Mouse (Mus musculus): ENCODE results near the gene Siah1a. TPM values are rescaled to one million over a fixed set of nuclear protein-coding genes. Genes with fewer than 3 reads are reported as not detected.

Siah1a gene
- total RNA-seq, 2 experiments from 2014 or later, result 9.6 to 14.9 TPM

GRCm38 (mm10) chr8:86713407-86714188 is 32.1 kb downstream of the Siah1a start:
- DNase-seq, result no peak
- no peak overlapping the region for H3K27ac ChIP-seq
- TF ChIP-seq CTCF (IDR thresholded peaks at IDR 0.05), result no peak
- no peak overlapping the region for H3K4me3 ChIP-seq
- intact Hi-C loops (cut with DNase I), result no loop called here

- no peak for DNase-seq
- Histone ChIP-seq H3K4me3 (no peak overlapping the region), H3K27ac (no peak overlapping the region)
- TF ChIP-seq CTCF (IDR thresholded peaks at IDR 0.05), result no peak
- intact Hi-C loops (cut with DNase I), result no loop called here
These were observed 33.1 kb downstream of the Siah1a start for GRCm38 (mm10) chr8:86712594-86712993.

- no peak for DNase-seq
- TF ChIP-seq CTCF (IDR thresholded peaks at IDR 0.05), result no peak
- intact Hi-C loops (cut with DNase I), result no loop called here
- no peak overlapping the region for H3K4me3 ChIP-seq
- H3K27ac ChIP-seq, result no peak overlapping the region
These were observed 37.9 kb downstream of the Siah1a start for GRCm38 (mm10) chr8:86707873-86708272.

GRCm38 (mm10) chr8:86706756-86707155 is 39.0 kb downstream of the Siah1a start:
- H3K27ac ChIP-seq, result no peak overlapping the region
- DNase-seq, result no peak
- intact Hi-C loops (cut with DNase I), result no loop called here
- no peak for TF ChIP-seq CTCF (IDR thresholded peaks at IDR 0.05)
- no peak overlapping the region for H3K4me3 ChIP-seq

GRCm38 (mm10) chr8:86705317-86705716 is 40.4 kb downstream of the Siah1a start:
- Histone ChIP-seq H3K27ac (no peak overlapping the region), H3K4me3 (no peak overlapping the region)
- intact Hi-C loops (cut with DNase I), result no loop called here
- DNase-seq, result no peak
- no peak for TF ChIP-seq CTCF (IDR thresholded peaks at IDR 0.05)

- TF ChIP-seq CTCF (IDR thresholded peaks at IDR 0.05), result no peak
- no peak overlapping the region for H3K27ac ChIP-seq
- H3K4me3 ChIP-seq, result no peak overlapping the region
- intact Hi-C loops (cut with DNase I), result no loop called here
- DNase-seq, result no peak
These were observed 43.3 kb downstream of the Siah1a start for GRCm38 (mm10) chr8:86702453-86702852.

- Histone ChIP-seq H3K27ac (no peak overlapping the region), H3K4me3 (no peak overlapping the region)
- DNase-seq, result no peak
- intact Hi-C loops (cut with DNase I), result no loop called here
- TF ChIP-seq CTCF (IDR thresholded peaks at IDR 0.05), result no peak
These were observed 46.3 kb downstream of the Siah1a start for GRCm38 (mm10) chr8:86699471-86699870.

- Histone ChIP-seq H3K4me3 (no peak overlapping the region), H3K27ac (peak overlapping the region; percentile 24; the same call in 1 of the 2 replicates)
- intact Hi-C loops (cut with DNase I), result no loop called here
- no peak for TF ChIP-seq CTCF (IDR thresholded peaks at IDR 0.05)
- no peak for DNase-seq
These were observed 46.8 kb downstream of the Siah1a start for GRCm38 (mm10) chr8:86698811-86699421.

GRCm38 (mm10) chr8:86695703-86696102 is 50.0 kb downstream of the Siah1a start:
- H3K4me3 ChIP-seq, result no peak overlapping the region
- H3K27ac ChIP-seq, result no peak overlapping the region
- no peak for TF ChIP-seq CTCF (IDR thresholded peaks at IDR 0.05)
- no peak for DNase-seq
- intact Hi-C loops (cut with DNase I), result no loop called here

DNA sequence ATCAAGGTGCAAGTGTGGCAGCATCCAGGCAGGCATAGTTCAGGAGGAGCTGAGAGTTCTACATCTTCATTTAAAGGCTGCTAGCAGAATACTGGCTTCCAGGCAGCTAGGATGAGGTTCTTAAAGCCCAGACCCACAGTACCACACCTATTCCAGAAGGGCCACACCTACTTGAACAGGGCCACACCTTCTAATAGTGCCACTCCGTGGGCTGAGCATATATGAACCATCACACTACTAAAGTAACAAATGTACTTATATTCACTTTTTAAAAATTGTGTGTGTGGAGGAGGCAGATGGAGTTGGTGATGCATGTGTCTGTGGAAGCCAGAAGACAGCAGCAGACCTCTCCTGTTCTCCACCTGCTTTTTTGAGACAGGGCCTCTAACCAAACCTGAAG is 51.7 kb downstream of the Siah1a start:
- no peak for TF ChIP-seq CTCF (IDR thresholded peaks at IDR 0.05)
- no peak overlapping the region for H3K4me3 ChIP-seq
- intact Hi-C loops (cut with DNase I), result no loop called here
- DNase-seq, result no peak
- no peak overlapping the region for H3K27ac ChIP-seq

- TF ChIP-seq CTCF (IDR thresholded peaks at IDR 0.05), result no peak
- DNase-seq, result no peak
- intact Hi-C loops (cut with DNase I), result no loop called here
- H3K27ac ChIP-seq, result no peak overlapping the region
- H3K4me3 ChIP-seq, result no peak overlapping the region
These were observed 53.6 kb downstream of the Siah1a start for GRCm38 (mm10) chr8:86692107-86692506.

GRCm38 (mm10) chr8:86686629-86687028 is 59.1 kb downstream of the Siah1a start:
- DNase-seq, result no peak
- Histone ChIP-seq H3K4me3 (no peak overlapping the region), H3K27ac (no peak overlapping the region)
- intact Hi-C loops (cut with DNase I), result no loop called here
- no peak for TF ChIP-seq CTCF (IDR thresholded peaks at IDR 0.05)

Other genes with a start within 250 kb of the Siah1a start
- not detected for gene Abcc12, start 165.2 kb downstream of the Siah1a start, total RNA-seq (2021)
- gene Lonp2, start 121.9 kb downstream of the Siah1a start, total RNA-seq (2021), result 10 to 100 TPM; 51.7 to 55.6 TPM
- gene Gm10638, start 235 bp downstream of the Siah1a start, total RNA-seq (2021), result 1 to 10 TPM; 4.9 to 5.3 TPM
- 10 to 100 TPM; 16.6 to 18.2 TPM for gene N4bp1, start 139.3 kb upstream of the Siah1a start, total RNA-seq (2021)

Measured in gastrocnemius, adult 2 months (tissue).